Mouse (Mus musculus) intestine, postnatal 0 days (tissue): ENCODE results near the gene Snx18. TPM values are rescaled to one million over a fixed set of nuclear protein-coding genes. Genes with fewer than 3 reads are reported as not detected.

ENCODE experiments used
- ATAC-seq: fragments of 200-750 bp; cut with Nextera tagmentation; 2 replicates; pipeline ENCODE4 v1.8.0; 2017; ENCODE audit warnings: mild to moderate bottlenecking, moderate TSS enrichment, moderate library complexity
- H3K27ac ChIP-seq: fragments of 300-500 bp; sonication (generic); 2 replicates; pipeline ENCODE4 v1.5.1; 2014; ENCODE audit warnings: mild to moderate bottlenecking, low read depth, low read length, moderate library complexity
- H3K27me3 ChIP-seq: fragments of 300-500 bp; sonication (generic); replicated peaks from 2 replicates; pipeline ENCODE4 v1.6.1; 2014; ENCODE audit warnings: low read length, mixed read lengths; ENCODE audit not compliant: control insufficient read depth, insufficient read depth
- H3K36me3 ChIP-seq: fragments of 300-500 bp; sonication (generic); 2 replicates; pipeline ENCODE4 v1.6.1; 2014; ENCODE audit warnings: mild to moderate bottlenecking, moderate library complexity; ENCODE audit not compliant: control insufficient read depth, insufficient read depth
- H3K4me1 ChIP-seq: fragments of 300-500 bp; sonication (generic); replicated peaks from 2 replicates; pipeline ENCODE4 v1.6.1; 2014; ENCODE audit warnings: antibody characterized with exemption, low read length, mixed read lengths; ENCODE audit not compliant: control insufficient read depth, insufficient read depth
- H3K4me2 ChIP-seq: fragments of 300-500 bp; sonication (generic); replicated peaks from 2 replicates; pipeline ENCODE4 v1.6.1; 2014; ENCODE audit warnings: low read depth, mild to moderate bottlenecking, moderate library complexity
- H3K4me3 ChIP-seq: fragments of 300-500 bp; sonication (generic); 2 replicates; pipeline ENCODE4 v1.5.1; 2014; ENCODE audit warnings: low read depth, low read length
- H3K9ac ChIP-seq: fragments of 300-500 bp; sonication (generic); 2 replicates; pipeline ENCODE4 v1.6.1; 2014; ENCODE audit warnings: mild to moderate bottlenecking, low read depth, low read length
- H3K9me3 ChIP-seq: fragments of 300-500 bp; sonication (generic); 2 replicates; pipeline ENCODE4 v1.6.1; 2016; ENCODE audit warnings: mixed run types; ENCODE audit not compliant: control insufficient read depth
- CTCF ChIP-seq: sonication (generic); IDR thresholded peaks from 2 replicates; pipeline ENCODE4 v1.5.1; 2016; ENCODE audit warnings: low read depth, mild to moderate bottlenecking, control low read depth, antibody characterized with exemption, moderate library complexity
- WGBS: fragments of 180-500 bp; shearing (Covaris S2); extraction: QIAGEN DNeasy Blood & Tissue Kit; methylation state at CpG from one replicate; pipeline ENCODE4 v1.1.7; 2014; 5-methylcytosine and 5-hydroxymethylcytosine counted together
- polyA plus RNA-seq: library from polyadenylated mRNA; unstranded; fragments of >200 nt; fragmentation: Nextera tagmentation; extraction: Ambion mirVana; gene quantifications from 2 replicates; pipeline ENCODE4 v1.2.1, GENCODE M21; 2015

The Snx18 gene
- polyA plus RNA-seq, 1 experiment from 2014 or later, result 13.2 TPM

GRCm38 (mm10) chr13:113632506-113632905 lies 14.1 kb upstream of the Snx18 start:
- WGBS, result 49% methylated on average over 6 of the region's 6 CpGs
- H3K4me3 ChIP-seq, result no peak overlapping the region

GRCm38 (mm10) chr13:113627601-113628000 lies 9.2 kb upstream of the Snx18 start:
- Histone ChIP-seq H3K36me3 (no peaks in the 10 kb centered on the region), H3K27me3 (no peaks in the 10 kb centered on the region), H3K9ac (no peak overlapping the region), H3K4me1 (no peaks in the 10 kb centered on the region), H3K27ac (no peak overlapping the region), H3K4me2 (no peak overlapping the region), H3K9me3 (no peaks in the 10 kb centered on the region), H3K4me3 (no peak overlapping the region)
- WGBS, result 71% methylated on average over 8 of the region's 8 CpGs
- no peak for ATAC-seq
- TF ChIP-seq CTCF, result no peak

More at GRCm38 (mm10) chr13:113632506-113632905, 14.1 kb upstream of the Snx18 start:
- no peaks in the 10 kb centered on the region for H3K4me1 ChIP-seq
- TF ChIP-seq CTCF, result no peak
- H3K36me3 ChIP-seq, result no peaks in the 10 kb centered on the region
- H3K27me3 ChIP-seq, result no peaks in the 10 kb centered on the region
- no peak for ATAC-seq
- no peak overlapping the region for H3K4me2 ChIP-seq
- no peaks in the 10 kb centered on the region for H3K9me3 ChIP-seq
- H3K27ac ChIP-seq, result no peak overlapping the region
- H3K9ac ChIP-seq, result no peak overlapping the region

- no peak overlapping the region for H3K9ac ChIP-seq
- no peak overlapping the region for H3K4me2 ChIP-seq
- TF ChIP-seq CTCF, result no peak
- H3K4me3 ChIP-seq, result no peak overlapping the region
- ATAC-seq, result no peak
- H3K27ac ChIP-seq, result no peak overlapping the region
- H3K9me3 ChIP-seq, result no peaks in the 10 kb centered on the region
- H3K4me1 ChIP-seq, result no peaks in the 10 kb centered on the region
- WGBS, result 76% methylated on average over 8 of the region's 8 CpGs
- H3K36me3 ChIP-seq, result no peaks in the 10 kb centered on the region
- no peaks in the 10 kb centered on the region for H3K27me3 ChIP-seq
These were observed 4.5 kb upstream of the Snx18 start for GRCm38 (mm10) chr13:113622865-113623255.

DNA sequence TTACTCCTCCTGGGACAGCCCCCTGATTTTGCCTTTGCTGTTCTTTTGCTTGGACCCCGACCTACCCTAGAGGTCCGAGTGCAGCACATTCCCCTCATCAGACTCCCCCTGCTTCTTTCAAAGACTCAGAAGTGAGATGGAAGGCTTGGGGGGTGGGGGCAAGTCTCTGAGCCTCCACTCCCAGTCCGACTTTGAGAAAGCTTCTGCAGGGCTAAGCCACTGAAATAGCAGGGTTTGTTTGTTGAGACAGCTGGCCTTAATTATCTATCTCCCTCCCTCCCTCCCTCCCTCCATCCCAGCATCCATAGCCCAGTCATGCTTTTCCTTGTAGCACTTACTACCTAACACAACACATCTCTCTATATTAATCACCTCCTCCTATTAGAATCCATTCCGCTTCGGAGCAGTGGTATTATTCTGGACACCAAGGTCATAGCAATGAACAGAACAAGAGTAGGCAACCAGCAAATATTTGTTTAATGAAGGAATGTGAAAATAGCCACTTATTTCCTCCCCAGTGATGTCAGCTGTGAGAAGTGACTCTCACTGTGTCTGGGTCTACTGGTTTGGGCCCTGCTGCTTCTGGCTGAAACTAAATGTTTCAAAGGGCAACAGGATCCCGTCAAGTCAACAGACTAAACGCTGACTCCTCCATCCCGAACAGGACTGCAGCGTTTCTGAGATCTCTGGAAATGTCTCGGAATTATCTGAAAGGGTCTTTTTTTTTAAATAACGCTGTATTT lies 3.9 kb upstream of the Snx18 start:
- Histone ChIP-seq H3K4me2 (no peak overlapping the region), H3K27me3 (no peaks in the 10 kb centered on the region), H3K4me1 (no peaks in the 10 kb centered on the region), H3K36me3 (no peaks in the 10 kb centered on the region), H3K4me3 (no peak overlapping the region), H3K9me3 (no peaks in the 10 kb centered on the region), H3K9ac (no peak overlapping the region), H3K27ac (no peak overlapping the region)
- no peak for ATAC-seq
- TF ChIP-seq CTCF, result no peak
- 44% methylated on average over 11 of the region's 11 CpGs for WGBS

GRCm38 (mm10) chr13:113619003-113619402 lies 639 bp upstream of the Snx18 start:
- no peak overlapping the region for H3K9ac ChIP-seq
- no peaks in the 10 kb centered on the region for H3K9me3 ChIP-seq
- H3K27me3 ChIP-seq, result no peaks in the 10 kb centered on the region
- no peak overlapping the region for H3K27ac ChIP-seq
- peak overlapping the region; percentile 75 for H3K4me2 ChIP-seq
- H3K4me1 ChIP-seq, result no peaks in the 10 kb centered on the region; the same call in none of the 2 replicates
- ATAC-seq, result peak; percentile 62
- WGBS, result 38% methylated on average over 9 of the region's 9 CpGs
- no peak for TF ChIP-seq CTCF
- no peaks in the 10 kb centered on the region for H3K36me3 ChIP-seq
- H3K4me3 ChIP-seq, result no peak overlapping the region

- Histone ChIP-seq H3K27ac (peak overlapping the region; percentile 91), H3K27me3 (no peaks in the 10 kb centered on the region), H3K9me3 (no peaks in the 10 kb centered on the region), H3K4me2 (peak overlapping the region; percentile 75), H3K9ac (peak overlapping the region; percentile 85), H3K36me3 (no peaks in the 10 kb centered on the region), H3K4me1 (peaks cover 3% of the 10 kb centered on the region), H3K4me3 (peak overlapping the region; percentile 74)
- ATAC-seq, result no peak
- WGBS, result 12% methylated on average over 49 of the region's 49 CpGs
- TF ChIP-seq CTCF, result no peak
These were observed 950 bp downstream of the Snx18 start for GRCm38 (mm10) chr13:113617338-113617890.
